Mouse (Mus musculus) c-Kit-positive CD71-positive TER-119-negative erythroid progenitor cells, embryonic 14.5 days (primary cell): ENCODE data around the gene Hacd3.

Source experiments
- DNase-seq: peaks from one replicate; pipeline ENCODE4 v3.0.0-alpha.2; 2013; ENCODE audit warnings: low read depth

Gene Hacd3

DNA sequence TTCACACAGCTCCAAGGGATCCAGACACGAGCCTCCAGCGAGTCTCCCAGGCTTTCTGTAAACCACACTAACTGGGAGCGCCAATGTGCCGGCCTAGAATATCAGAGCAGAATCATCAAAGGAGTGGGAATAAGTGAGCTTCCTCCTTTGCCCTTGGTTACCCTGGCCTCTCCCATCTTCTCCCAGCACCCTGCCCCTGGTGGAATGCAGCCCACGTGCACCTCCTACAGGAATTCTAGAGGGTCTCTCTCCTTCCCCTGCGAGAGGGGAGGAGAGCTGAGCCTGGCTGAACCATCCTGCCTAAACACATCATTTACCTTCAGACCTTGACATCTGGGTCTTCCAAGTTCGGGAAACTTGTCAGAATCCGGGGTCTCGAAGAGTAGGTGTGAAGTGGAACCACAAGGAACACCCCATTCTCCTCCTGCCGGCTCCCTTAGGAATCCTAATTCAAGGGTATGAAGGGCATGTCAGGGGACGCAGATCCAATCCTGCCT, 70.3 kb downstream of the Hacd3 start, which contains the start of gene Slc24a1:
Gene Slc24a1, minus strand, starts transcription at position 447 of the 497 bp plus-strand sequence.
- DNase-seq, result no peak

- no peak for DNase-seq
These were observed 73.9 kb downstream of the Hacd3 start for GRCm38 (mm10) chr9:64947483-64948095.

DNA sequence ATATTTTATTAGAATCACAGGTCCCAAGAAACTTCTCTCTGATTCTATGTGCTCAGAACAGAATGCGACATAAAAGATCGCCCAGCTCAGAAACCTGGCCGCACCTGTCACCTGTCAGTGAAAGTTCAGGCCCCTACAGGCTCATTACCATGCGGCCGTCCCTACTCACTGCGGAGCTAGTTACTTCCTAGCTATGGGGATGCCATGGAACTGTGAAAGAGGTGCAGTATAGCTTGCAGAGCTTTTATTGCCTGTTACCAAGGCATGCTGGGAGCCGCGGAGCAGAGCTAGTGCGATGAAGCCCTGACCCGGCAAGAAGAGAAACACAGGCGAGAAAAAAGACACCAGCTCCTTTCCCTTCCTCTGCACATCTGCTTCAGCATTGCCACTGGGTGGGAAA, 77.5 kb downstream of the Hacd3 start:
- DNase-seq, result no peak

GRCm38 (mm10) chr9:64941650-64942049, 79.8 kb downstream of the Hacd3 start:
- DNase-seq, result no peak

DNA sequence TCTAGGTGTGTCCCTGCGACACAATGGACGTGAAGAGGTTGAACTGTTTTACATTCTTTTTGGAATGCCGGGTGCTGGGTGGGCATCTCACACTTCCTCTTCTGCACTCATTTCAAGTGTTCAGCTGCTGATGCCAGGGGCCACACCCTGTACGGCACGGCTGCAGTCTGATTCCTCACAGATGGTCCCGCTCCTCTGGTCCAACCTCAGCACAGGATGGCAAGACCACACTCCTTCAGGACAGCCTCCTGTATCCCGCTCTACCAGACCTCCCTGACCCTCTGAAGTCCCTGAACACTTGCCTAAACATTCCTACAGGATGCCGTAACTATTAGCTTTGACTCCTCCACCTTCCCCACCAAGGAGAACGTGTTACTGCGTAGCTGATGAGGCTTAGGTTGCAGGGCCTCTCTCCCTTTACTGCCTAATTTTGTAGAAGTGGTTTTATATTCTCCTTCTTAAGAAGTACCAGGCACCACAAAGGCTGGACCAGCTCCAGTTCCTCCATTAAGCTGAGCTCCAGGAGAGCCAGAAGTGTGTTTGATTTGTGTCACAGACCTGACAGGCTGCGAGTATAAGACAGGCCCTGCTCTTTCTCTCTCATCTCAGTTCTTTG, 80.7 kb downstream of the Hacd3 start:
- DNase-seq, result no peak

GRCm38 (mm10) chr9:64939790-64940189, 81.7 kb downstream of the Hacd3 start:
- no peak for DNase-seq

DNA sequence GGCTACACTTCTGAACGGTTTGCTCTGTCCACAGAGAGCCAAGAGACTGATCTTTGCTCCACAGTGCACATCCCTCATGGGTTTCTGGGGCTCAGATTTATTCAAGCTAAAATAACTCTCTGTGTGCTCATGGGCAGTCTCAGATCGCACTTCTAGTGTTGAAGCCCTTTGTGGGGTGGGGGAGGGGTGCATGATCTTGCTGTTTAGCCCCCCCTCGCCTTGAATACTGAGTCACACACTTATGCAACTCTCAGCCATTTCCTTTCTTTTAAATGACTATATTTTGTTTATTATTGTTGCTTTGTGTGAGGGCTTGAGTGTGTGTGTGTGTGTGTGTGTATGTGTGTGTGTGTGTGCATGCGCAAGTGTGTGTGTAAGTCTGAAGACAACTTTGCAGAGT, 82.2 kb downstream of the Hacd3 start:
- DNase-seq, result no peak

DNA sequence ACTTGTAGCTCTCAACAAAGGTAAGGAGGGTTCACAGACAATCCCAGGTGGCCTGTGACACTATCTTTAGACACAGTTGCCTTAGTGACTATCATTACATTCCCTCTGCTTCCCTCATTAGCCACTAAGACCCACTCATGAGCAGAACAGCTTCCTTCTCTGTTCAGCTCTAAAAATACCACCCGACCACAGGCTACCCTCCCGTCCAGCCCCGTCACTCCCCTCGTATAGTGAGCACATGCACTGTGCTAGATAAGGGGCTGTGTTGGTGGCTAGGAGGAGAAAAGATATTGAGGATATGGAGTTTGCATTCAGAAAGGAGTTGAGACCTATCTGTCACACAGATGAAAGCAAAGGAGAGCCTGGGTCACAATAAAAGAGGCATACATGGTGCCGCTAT, 83.0 kb downstream of the Hacd3 start:
- no peak for DNase-seq

DNA sequence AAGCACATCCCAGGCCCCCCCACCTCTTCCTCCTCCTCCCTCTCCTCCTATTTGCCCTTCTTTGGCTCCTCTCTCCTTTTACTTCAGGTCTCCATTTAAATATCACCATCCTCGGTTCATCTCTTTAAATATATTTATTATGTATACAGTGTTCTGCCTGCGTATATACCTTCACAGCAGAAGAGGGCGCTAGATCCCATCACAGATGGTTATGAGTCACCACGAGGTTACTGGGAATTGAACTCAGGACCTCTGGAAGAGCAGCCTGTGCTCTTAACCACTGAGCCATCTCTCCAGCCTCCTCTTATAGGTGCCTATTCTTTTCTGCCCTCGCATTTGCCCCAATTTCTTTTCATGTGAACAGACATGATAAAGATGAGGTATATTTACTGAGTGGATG, 84.0 kb downstream of the Hacd3 start:
- no peak for DNase-seq
